Mouse (Mus musculus) heart, embryonic 16.5 days (tissue): ENCODE measurements around the gene Tmem183a. TPM values are rescaled to one million over a fixed set of nuclear protein-coding genes. Genes with fewer than 3 reads are reported as not detected.
A peak's percentile ranks its signal among the peaks of the same experiment; 100 is the strongest.

ENCODE experiments used
- ATAC-seq: fragments of 200-750 bp; cut with Nextera tagmentation; replicated peaks from 2 replicates; pipeline ENCODE4 v1.8.0; 2017; ENCODE audit warnings: moderate number of reproducible peaks; ENCODE audit not compliant: insufficient read depth, low FRiP score; ENCODE audit errors: extremely low read depth
- H3K27ac ChIP-seq: fragments of 300-500 bp; sonication (generic); 2 replicates; pipeline ENCODE4 v1.5.1; 2014; ENCODE audit warnings: mild to moderate bottlenecking, low read length, control low read depth, moderate library complexity
- H3K27me3 ChIP-seq: fragments of 300-500 bp; sonication (generic); 2 replicates; pipeline ENCODE4 v1.6.1; 2014; ENCODE audit warnings: low read length, mixed read lengths; ENCODE audit not compliant: control insufficient read depth, insufficient read depth
- H3K36me3 ChIP-seq: fragments of 300-500 bp; sonication (generic); 2 replicates; pipeline ENCODE4 v1.6.1; 2014; ENCODE audit not compliant: control insufficient read depth, insufficient read depth
- H3K4me1 ChIP-seq: fragments of 300-500 bp; sonication (generic); 2 replicates; pipeline ENCODE4 v1.6.1; 2014; ENCODE audit warnings: low read length, mixed read lengths; ENCODE audit not compliant: control insufficient read depth, insufficient read depth
- H3K4me2 ChIP-seq: fragments of 300-500 bp; sonication (generic); 2 replicates; pipeline ENCODE4 v1.6.1; 2014; ENCODE audit warnings: low read depth, mild to moderate bottlenecking, control low read depth, low read length
- H3K4me3 ChIP-seq: fragments of 300-500 bp; sonication (generic); 2 replicates; pipeline ENCODE4 v1.5.1; 2014; ENCODE audit warnings: mild to moderate bottlenecking, control low read depth, low read length
- H3K9ac ChIP-seq: fragments of 300-500 bp; sonication (generic); 2 replicates; pipeline ENCODE4 v1.6.1; 2014; ENCODE audit warnings: low read length, control low read depth
- H3K9me3 ChIP-seq: fragments of 300-500 bp; sonication (generic); replicated peaks from 2 replicates; pipeline ENCODE4 v1.6.1; 2016; ENCODE audit warnings: low read length; ENCODE audit not compliant: control insufficient read depth
- WGBS: fragments of 180-500 bp; shearing (Covaris S2); extraction: QIAGEN DNeasy Blood & Tissue Kit; methylation state at CpG from one replicate; pipeline ENCODE4 v1.1.7; 2014; 5-methylcytosine and 5-hydroxymethylcytosine counted together
- polyA plus RNA-seq: library from polyadenylated mRNA; unstranded; fragments of >200 nt; fragmentation: Nextera tagmentation; extraction: Ambion mirVana; gene quantifications from 2 replicates; pipeline ENCODE4 v1.2.1, GENCODE M21; 2015

Tmem183a gene
- polyA plus RNA-seq, 1 experiment from 2014 or later, result 60.4 TPM

DNA sequence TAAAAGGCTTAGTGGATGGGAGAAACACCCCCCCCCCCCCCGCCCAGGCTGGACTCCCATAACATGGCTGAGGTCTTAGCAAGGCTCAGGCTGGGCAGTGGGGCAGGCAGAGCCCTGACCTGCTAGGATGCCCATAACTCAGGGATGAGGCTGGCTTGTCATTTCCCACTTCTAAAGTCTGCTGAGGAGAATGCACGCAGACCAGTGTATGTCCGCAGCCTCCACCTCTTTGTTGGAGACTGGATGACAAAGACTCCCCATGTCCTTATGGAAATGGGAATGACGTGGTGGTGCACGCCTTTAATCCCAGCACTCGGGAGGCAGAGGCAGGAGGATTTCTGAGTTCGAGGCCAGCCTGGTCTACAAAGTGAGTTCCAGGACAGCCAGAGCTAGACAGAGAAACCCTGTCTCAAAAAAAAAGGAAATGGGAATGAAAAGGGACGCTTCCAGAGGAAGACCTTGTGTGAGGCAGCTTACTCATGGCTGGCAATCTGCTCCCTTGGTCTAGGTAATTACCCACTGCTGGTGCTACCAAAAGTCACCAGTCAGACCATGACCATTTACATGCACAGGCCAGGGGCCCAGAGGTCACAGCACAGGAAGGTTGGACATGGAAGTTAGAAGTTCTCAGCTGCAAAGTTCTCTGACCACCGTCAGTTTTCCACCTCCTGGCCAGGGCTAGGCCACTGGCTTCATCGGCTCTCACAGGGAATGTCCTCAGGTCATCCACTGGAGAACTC is 28.2 kb downstream of the Tmem183a start:
- H3K9ac ChIP-seq, result no peak overlapping the region
- H3K4me3 ChIP-seq, result no peak overlapping the region
- peak overlapping the region; percentile 91 for H3K27ac ChIP-seq
- no peaks in the 10 kb centered on the region for H3K9me3 ChIP-seq
- WGBS, result 85% methylated on average over 10 of the region's 10 CpGs
- H3K27me3 ChIP-seq, result no peaks in the 10 kb centered on the region
- H3K36me3 ChIP-seq, result no peaks in the 10 kb centered on the region
- no peak for ATAC-seq
- H3K4me1 ChIP-seq, result peaks cover 62% of the 10 kb centered on the region
- H3K4me2 ChIP-seq, result no peak overlapping the region

DNA sequence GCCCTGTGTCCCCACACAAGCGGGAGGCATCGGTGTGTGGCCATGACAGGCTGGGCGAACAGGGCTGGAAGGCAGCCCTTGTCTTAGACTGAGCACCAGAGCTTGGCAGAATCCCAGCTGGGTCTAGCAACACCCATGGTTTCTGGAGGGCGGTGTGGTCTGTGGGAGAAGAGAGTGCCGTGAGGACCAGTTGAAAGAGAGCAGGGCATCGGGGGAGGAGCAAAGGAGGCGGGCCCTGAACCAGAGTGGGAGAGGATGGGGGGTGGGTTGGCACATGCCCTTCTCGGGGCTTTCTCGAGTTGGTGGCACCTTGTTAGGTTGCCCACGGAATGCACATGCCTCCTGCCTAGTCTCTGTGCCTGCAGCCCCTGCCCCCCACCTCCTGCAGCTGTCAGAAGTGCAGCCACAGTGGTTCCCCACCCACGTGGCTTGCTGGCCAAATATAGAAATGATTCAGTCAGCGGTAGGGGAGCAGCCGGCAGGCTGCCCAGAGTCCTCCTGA is 29.0 kb downstream of the Tmem183a start, which contains the start of gene Ppfia4:
Gene Ppfia4 (minus strand): TSS at position 159 of the 502 bp plus-strand sequence.
- peaks cover 57% of the 10 kb centered on the region for H3K4me1 ChIP-seq
- H3K36me3 ChIP-seq, result no peaks in the 10 kb centered on the region
- peak within 1 kb of the TSS; percentile 91 for H3K27ac ChIP-seq
- no peaks in the 10 kb centered on the region for H3K27me3 ChIP-seq
- H3K4me3 ChIP-seq, result peak within 1 kb of the TSS; percentile 10
- H3K9me3 ChIP-seq, result no peaks in the 10 kb centered on the region
- H3K4me2 ChIP-seq, result peak within 1 kb of the TSS; percentile 58
- WGBS, result 19% methylated on average over 13 of the region's 13 CpGs
- peak within 1 kb of the TSS; percentile 66 for H3K9ac ChIP-seq
- ATAC-seq, result peak; percentile 90

DNA sequence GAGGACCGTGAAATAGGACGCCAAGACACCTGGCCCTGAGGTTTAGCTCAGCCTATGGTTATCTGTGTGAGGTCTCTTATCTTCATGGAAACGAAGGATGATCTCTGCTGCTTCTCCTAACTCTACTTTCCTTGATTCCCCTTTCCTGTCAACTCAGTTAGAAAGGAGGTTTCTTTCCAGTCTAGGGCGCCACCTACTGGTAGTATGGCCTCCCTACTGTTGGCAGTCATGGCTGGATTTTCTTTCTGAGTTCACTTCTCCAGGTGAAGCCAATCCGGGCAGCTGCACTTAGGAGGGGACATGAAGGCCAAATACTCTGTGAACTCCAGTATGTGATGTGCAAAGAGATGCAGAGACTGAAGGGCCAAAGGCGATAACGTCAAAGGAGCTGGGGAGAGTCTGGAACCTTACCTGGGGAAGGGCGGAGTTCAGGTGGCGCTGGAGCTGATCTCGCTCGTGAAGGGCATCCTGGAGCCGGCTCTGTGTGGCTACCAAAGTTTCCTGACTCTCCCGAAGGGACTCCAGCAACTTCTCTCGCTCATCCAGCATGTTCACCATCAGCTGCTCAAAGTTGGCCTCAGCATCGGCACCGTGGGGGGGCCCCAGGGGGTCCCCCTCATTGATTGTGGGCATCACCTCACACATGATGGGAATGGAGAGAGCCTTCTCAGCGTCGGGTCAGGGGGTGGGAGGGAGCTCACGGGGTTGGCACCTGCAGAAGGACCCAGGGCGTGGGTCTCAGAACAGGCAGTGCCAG is 29.7 kb downstream of the Tmem183a start:
- WGBS, result 51% methylated on average over 20 of the region's 20 CpGs
- peaks cover 49% of the 10 kb centered on the region for H3K4me1 ChIP-seq
- H3K27ac ChIP-seq, result peak overlapping the region; percentile 91
- no peaks in the 10 kb centered on the region for H3K9me3 ChIP-seq
- no peak for ATAC-seq
- H3K9ac ChIP-seq, result peak overlapping the region; percentile 66
- H3K36me3 ChIP-seq, result no peaks in the 10 kb centered on the region
- H3K4me3 ChIP-seq, result peak overlapping the region; percentile 10
- H3K27me3 ChIP-seq, result no peaks in the 10 kb centered on the region
- peak overlapping the region; percentile 58 for H3K4me2 ChIP-seq

DNA sequence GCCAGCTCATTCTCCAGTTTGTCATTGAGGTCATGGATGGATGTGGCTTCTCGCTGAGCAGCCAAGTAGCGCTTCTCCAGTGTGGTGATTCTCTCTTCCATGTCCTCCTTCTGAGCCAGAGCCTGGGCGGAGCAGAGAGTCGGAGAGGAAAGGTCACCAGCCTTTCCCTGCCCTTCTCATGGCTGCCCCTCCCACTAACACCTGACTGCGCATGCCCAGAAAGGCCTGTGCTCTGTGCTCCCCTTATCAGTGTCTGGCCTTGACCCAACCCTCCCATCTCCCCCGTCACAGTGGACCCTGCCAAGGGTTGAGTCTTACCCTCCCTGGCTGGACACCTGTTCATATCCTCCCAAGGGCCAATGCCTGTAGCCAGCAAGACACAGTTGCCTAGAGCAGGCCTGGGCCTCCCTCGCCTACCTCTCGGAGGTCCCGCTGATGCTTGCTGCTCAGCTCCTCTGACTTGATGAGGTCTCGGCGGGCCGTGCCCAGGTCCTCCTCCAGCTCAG is 34.9 kb downstream of the Tmem183a start:
- Histone ChIP-seq H3K9me3 (no peaks in the 10 kb centered on the region), H3K27me3 (no peaks in the 10 kb centered on the region), H3K27ac (no peak overlapping the region), H3K36me3 (no peaks in the 10 kb centered on the region), H3K9ac (no peak overlapping the region), H3K4me2 (no peak overlapping the region), H3K4me3 (no peak overlapping the region), H3K4me1 (no peaks in the 10 kb centered on the region)
- WGBS, result 87% methylated on average over 12 of the region's 12 CpGs
- ATAC-seq, result no peak

DNA sequence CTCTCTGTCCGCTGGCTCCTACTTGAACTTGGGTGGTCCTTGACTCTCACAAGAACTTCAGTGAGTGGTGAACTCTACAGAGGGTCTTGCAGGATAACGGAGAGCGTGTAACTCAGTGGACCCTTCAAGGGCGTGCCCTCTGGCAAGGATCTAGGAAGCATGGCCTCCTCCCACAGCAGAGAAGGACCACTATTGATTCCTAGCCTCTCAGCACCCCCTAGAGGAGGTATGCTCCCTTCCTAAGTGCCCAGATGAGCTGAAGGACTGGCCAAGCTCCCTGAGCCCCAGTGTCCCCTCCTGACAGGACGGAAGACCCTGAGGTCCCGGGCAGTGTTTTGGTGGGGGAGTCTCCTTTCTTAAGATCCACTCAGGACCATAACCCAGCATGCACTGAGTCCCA is 39.2 kb downstream of the Tmem183a start:
- WGBS, result 73% methylated on average over 6 of the region's 6 CpGs
- Histone ChIP-seq H3K9ac (no peak overlapping the region), H3K27ac (no peak overlapping the region), H3K27me3 (no peaks in the 10 kb centered on the region), H3K4me3 (no peak overlapping the region), H3K9me3 (no peaks in the 10 kb centered on the region), H3K4me2 (no peak overlapping the region), H3K4me1 (no peaks in the 10 kb centered on the region), H3K36me3 (no peaks in the 10 kb centered on the region)
- 0 out of 2 replicates have a peak, but pooled peaks have one; percentile 54 for ATAC-seq

DNA sequence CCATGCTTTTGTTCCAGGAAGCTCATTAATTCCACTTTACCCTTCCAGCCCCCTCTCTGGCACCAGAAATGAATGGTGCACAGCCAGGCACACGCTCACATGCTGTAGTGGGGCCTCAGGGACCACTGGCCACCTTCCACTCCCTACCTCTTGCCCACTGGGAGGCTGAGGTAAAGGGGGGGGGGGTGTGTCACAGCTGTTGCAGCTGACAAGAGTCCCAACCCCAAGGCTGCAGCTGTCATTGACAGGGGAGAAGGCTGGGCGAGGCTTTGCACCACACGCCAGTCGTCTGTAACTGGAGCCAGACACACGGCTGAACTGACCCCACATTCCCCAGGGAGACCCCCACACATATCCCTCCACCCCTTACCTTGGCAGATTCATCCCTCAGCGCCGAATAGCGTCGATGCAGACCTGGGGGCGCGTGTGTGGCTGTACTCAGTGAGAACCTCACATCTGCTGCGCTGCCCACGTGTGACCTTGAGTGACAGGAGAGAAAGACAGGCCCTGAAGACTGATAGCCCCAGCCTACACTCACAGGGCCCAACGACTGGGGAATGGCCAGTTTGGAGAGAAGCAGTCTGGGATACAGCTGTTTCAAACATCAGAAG is 41.0 kb downstream of the Tmem183a start:
- WGBS, result 64% methylated on average over 14 of the region's 14 CpGs
- H3K36me3 ChIP-seq, result no peaks in the 10 kb centered on the region

DNA sequence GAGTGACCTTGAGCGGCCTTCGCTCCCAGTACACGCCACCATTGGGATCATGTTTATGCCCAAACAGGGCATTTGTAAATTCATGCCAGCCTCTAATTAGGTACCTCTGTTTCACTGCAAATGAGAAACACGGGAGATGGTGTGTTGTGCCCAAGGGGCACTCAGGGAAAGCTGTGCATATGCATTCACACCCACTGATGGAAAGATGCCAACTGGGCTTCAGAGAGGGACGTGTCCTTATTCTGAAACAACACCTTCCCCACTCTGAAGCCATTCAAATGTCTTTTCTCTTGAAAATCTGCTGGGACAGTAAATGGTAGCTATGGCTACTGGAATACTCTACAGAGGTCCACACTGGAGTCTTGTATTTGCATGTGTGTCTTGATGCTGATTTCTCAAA is 43.5 kb downstream of the Tmem183a start:
- Histone ChIP-seq H3K4me2 (no peak overlapping the region), H3K4me1 (no peaks in the 10 kb centered on the region), H3K4me3 (no peak overlapping the region), H3K9ac (no peak overlapping the region), H3K27ac (no peak overlapping the region), H3K36me3 (no peaks in the 10 kb centered on the region), H3K9me3 (no peaks in the 10 kb centered on the region), H3K27me3 (no peaks in the 10 kb centered on the region)
- 75% methylated on average over 5 of the region's 5 CpGs for WGBS
- ATAC-seq, result no peak

More for the DNA sequence above, 41.0 kb downstream of the Tmem183a start:
- no peak overlapping the region for H3K4me3 ChIP-seq
- H3K27ac ChIP-seq, result no peak overlapping the region
- H3K9me3 ChIP-seq, result no peaks in the 10 kb centered on the region
- no peaks in the 10 kb centered on the region for H3K4me1 ChIP-seq
- H3K4me2 ChIP-seq, result no peak overlapping the region
- no peaks in the 10 kb centered on the region for H3K27me3 ChIP-seq
- ATAC-seq, result no peak
- H3K9ac ChIP-seq, result no peak overlapping the region

DNA sequence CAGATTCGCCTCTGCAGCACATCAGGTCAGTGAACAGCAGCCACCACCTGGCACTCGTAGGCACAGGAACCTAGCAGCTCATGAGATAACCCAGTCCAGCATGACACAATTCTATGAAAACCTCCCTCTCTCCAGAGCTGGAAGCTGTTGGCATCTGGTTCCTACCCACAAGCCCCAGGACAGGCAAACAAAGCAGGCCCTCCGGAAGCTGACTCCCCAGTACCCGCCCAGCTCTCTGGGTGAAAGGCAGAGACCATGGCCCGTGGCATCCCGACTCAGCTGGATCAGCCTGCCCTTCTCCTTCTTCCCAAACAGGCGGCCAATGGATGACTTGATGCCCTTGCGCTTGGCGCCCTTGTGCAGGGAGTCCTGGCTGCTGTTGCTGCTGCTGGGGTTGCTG is 45.4 kb downstream of the Tmem183a start:
- no peak for ATAC-seq
- no peak overlapping the region for H3K4me2 ChIP-seq
- H3K36me3 ChIP-seq, result no peaks in the 10 kb centered on the region
- H3K4me1 ChIP-seq, result no peaks in the 10 kb centered on the region
- no peaks in the 10 kb centered on the region for H3K9me3 ChIP-seq
- H3K27me3 ChIP-seq, result no peaks in the 10 kb centered on the region
- 84% methylated on average over 9 of the region's 9 CpGs for WGBS
- no peak overlapping the region for H3K4me3 ChIP-seq
- no peak overlapping the region for H3K27ac ChIP-seq
- no peak overlapping the region for H3K9ac ChIP-seq
